Mouse (Mus musculus): ENCODE measurements around the gene Adam15. TPM values are rescaled to one million over a fixed set of nuclear protein-coding genes. Genes with fewer than 3 reads are reported as not detected.

Adam15 gene
- polyA plus RNA-seq, 1 experiment from 2014 or later = 55.2 TPM

- H3K4me1 ChIP-seq (replicated peaks; ENCODE audit: control insufficient read depth, insufficient read depth, low read length) = peaks cover 37% of the 10 kb centered on the region
- no peaks in the 10 kb centered on the region for H3K27me3 ChIP-seq (replicated peaks; ENCODE audit: control insufficient read depth, insufficient read depth, low read length)
- H3K36me3 ChIP-seq (ENCODE audit: control insufficient read depth, insufficient read depth) = no peaks in the 10 kb centered on the region; the same call in 1 of the 2 replicates
- H3K9ac ChIP-seq (replicated peaks; ENCODE audit: low read depth, low read length) = 0 out of 2 replicates have a peak overlapping the region, but pooled peaks have one; percentile 8
- no peak overlapping the region for H3K4me3 ChIP-seq (replicated peaks; ENCODE audit: low read length)
- no peak overlapping the region for H3K4me2 ChIP-seq (ENCODE audit: low read length)
- WGBS = 59% methylated on average over 4 of the region's 4 CpGs
- H3K27ac ChIP-seq (ENCODE audit: low read length) = no peak overlapping the region
- no peaks in the 10 kb centered on the region for H3K9me3 ChIP-seq (ENCODE audit: control insufficient read depth, low read length)
- no peak for ATAC-seq
Observed at GRCm38 (mm10) chr3:89341794-89342193, 8.0 kb downstream of the Adam15 start.

- no peak overlapping the region for H3K27ac ChIP-seq (ENCODE audit: low read length)
- H3K4me1 ChIP-seq (replicated peaks; ENCODE audit: control insufficient read depth, insufficient read depth, low read length) = peaks cover 50% of the 10 kb centered on the region
- H3K9me3 ChIP-seq (ENCODE audit: control insufficient read depth, low read length) = no peaks in the 10 kb centered on the region
- peak overlapping the region; percentile 65 for H3K4me2 ChIP-seq (ENCODE audit: low read length)
- no peaks in the 10 kb centered on the region for H3K27me3 ChIP-seq (replicated peaks; ENCODE audit: control insufficient read depth, insufficient read depth, low read length)
- WGBS = 3% methylated on average over 11 of the region's 11 CpGs
- H3K9ac ChIP-seq (replicated peaks; ENCODE audit: low read depth, low read length) = peak overlapping the region; percentile 54
- peak; percentile 46 for ATAC-seq
- no peaks in the 10 kb centered on the region; the same call in 1 of the 2 replicates for H3K36me3 ChIP-seq (ENCODE audit: control insufficient read depth, insufficient read depth)
- peak overlapping the region; percentile 37 for H3K4me3 ChIP-seq (replicated peaks; ENCODE audit: low read length)
Observed at GRCm38 (mm10) chr3:89340465-89340864, 9.3 kb downstream of the Adam15 start.

GRCm38 (mm10) chr3:89339416-89339815 is 10.4 kb downstream of the Adam15 start:
- Histone ChIP-seq H3K9me3 (ENCODE audit: control insufficient read depth, low read length) (no peaks in the 10 kb centered on the region), H3K4me1 (replicated peaks; ENCODE audit: control insufficient read depth, insufficient read depth, low read length) (peaks cover 50% of the 10 kb centered on the region), H3K4me3 (replicated peaks; ENCODE audit: low read length) (no peak overlapping the region), H3K9ac (replicated peaks; ENCODE audit: low read depth, low read length) (no peak overlapping the region), H3K27me3 (replicated peaks; ENCODE audit: control insufficient read depth, insufficient read depth, low read length) (no peaks in the 10 kb centered on the region), H3K27ac (ENCODE audit: low read length) (no peak overlapping the region), H3K36me3 (ENCODE audit: control insufficient read depth, insufficient read depth) (no peaks in the 10 kb centered on the region), H3K4me2 (ENCODE audit: low read length) (no peak overlapping the region)
- WGBS = 28% methylated on average over 8 of the region's 8 CpGs
- ATAC-seq = no peak

GRCm38 (mm10) chr3:89337721-89338578 is 11.8 kb downstream of the Adam15 start, which contains the start of gene Efna4:
Efna4 (minus strand) TSS chr3:89338028.
- Histone ChIP-seq H3K4me1 (replicated peaks; ENCODE audit: control insufficient read depth, insufficient read depth, low read length) (peaks cover 54% of the 10 kb centered on the region), H3K4me2 (ENCODE audit: low read length) (peak within 1 kb of the TSS; percentile 75), H3K9me3 (ENCODE audit: control insufficient read depth, low read length) (no peaks in the 10 kb centered on the region), H3K4me3 (replicated peaks; ENCODE audit: low read length) (peak within 1 kb of the TSS; percentile 84), H3K9ac (replicated peaks; ENCODE audit: low read depth, low read length) (peak within 1 kb of the TSS; percentile 86), H3K27me3 (replicated peaks; ENCODE audit: control insufficient read depth, insufficient read depth, low read length) (no peaks in the 10 kb centered on the region), H3K27ac (ENCODE audit: low read length) (peak within 1 kb of the TSS; percentile 83), H3K36me3 (ENCODE audit: control insufficient read depth, insufficient read depth) (no peaks in the 10 kb centered on the region)
- peak; percentile 73 for ATAC-seq
- under 1% methylated on average over 44 of the region's 44 CpGs for WGBS

GRCm38 (mm10) chr3:89337062-89337720 is 12.6 kb downstream of the Adam15 start:
- WGBS = under 1% methylated on average over 21 of the region's 21 CpGs
- Histone ChIP-seq H3K36me3 (ENCODE audit: control insufficient read depth, insufficient read depth) (no peaks in the 10 kb centered on the region), H3K9ac (replicated peaks; ENCODE audit: low read depth, low read length) (peak overlapping the region; percentile 86), H3K9me3 (ENCODE audit: control insufficient read depth, low read length) (no peaks in the 10 kb centered on the region), H3K27ac (ENCODE audit: low read length) (peak overlapping the region; percentile 83), H3K4me2 (ENCODE audit: low read length) (peak overlapping the region; percentile 75), H3K27me3 (replicated peaks; ENCODE audit: control insufficient read depth, insufficient read depth, low read length) (no peaks in the 10 kb centered on the region), H3K4me1 (replicated peaks; ENCODE audit: control insufficient read depth, insufficient read depth, low read length) (peaks cover 60% of the 10 kb centered on the region), H3K4me3 (replicated peaks; ENCODE audit: low read length) (peak overlapping the region; percentile 84)
- ATAC-seq = no peak; the same call in 1 of the 2 replicates

- no peak for ATAC-seq
- Histone ChIP-seq H3K4me1 (replicated peaks; ENCODE audit: control insufficient read depth, insufficient read depth, low read length) (peaks cover 56% of the 10 kb centered on the region), H3K27me3 (replicated peaks; ENCODE audit: control insufficient read depth, insufficient read depth, low read length) (no peaks in the 10 kb centered on the region), H3K9me3 (ENCODE audit: control insufficient read depth, low read length) (no peaks in the 10 kb centered on the region), H3K4me3 (replicated peaks; ENCODE audit: low read length) (peak overlapping the region; percentile 84), H3K27ac (ENCODE audit: low read length) (peak overlapping the region; percentile 83), H3K4me2 (ENCODE audit: low read length) (peak overlapping the region; percentile 75), H3K9ac (replicated peaks; ENCODE audit: low read depth, low read length) (peak overlapping the region; percentile 86), H3K36me3 (ENCODE audit: control insufficient read depth, insufficient read depth) (no peaks in the 10 kb centered on the region)
- 3% methylated on average over 6 of the region's 6 CpGs for WGBS
Observed at GRCm38 (mm10) chr3:89336529-89336928, 13.3 kb downstream of the Adam15 start.

GRCm38 (mm10) chr3:89333053-89333452 is 16.7 kb downstream of the Adam15 start:
- Histone ChIP-seq H3K27ac (ENCODE audit: low read length) (0 out of 2 replicates have a peak overlapping the region, but pooled peaks have one; percentile 8), H3K9ac (replicated peaks; ENCODE audit: low read depth, low read length) (peak overlapping the region; percentile 33), H3K27me3 (replicated peaks; ENCODE audit: control insufficient read depth, insufficient read depth, low read length) (no peaks in the 10 kb centered on the region), H3K4me2 (ENCODE audit: low read length) (no peak overlapping the region), H3K36me3 (ENCODE audit: control insufficient read depth, insufficient read depth) (no peaks in the 10 kb centered on the region), H3K9me3 (ENCODE audit: control insufficient read depth, low read length) (no peaks in the 10 kb centered on the region), H3K4me3 (replicated peaks; ENCODE audit: low read length) (no peak overlapping the region), H3K4me1 (replicated peaks; ENCODE audit: control insufficient read depth, insufficient read depth, low read length) (peaks cover 43% of the 10 kb centered on the region)
- no peak for ATAC-seq
- 54% methylated on average over 11 of the region's 11 CpGs for WGBS

GRCm38 (mm10) chr3:89332476-89332875 is 17.3 kb downstream of the Adam15 start:
- no peak overlapping the region for H3K27ac ChIP-seq (ENCODE audit: low read length)
- peaks cover 43% of the 10 kb centered on the region for H3K4me1 ChIP-seq (replicated peaks; ENCODE audit: control insufficient read depth, insufficient read depth, low read length)
- H3K36me3 ChIP-seq (ENCODE audit: control insufficient read depth, insufficient read depth) = no peaks in the 10 kb centered on the region
- H3K4me3 ChIP-seq (replicated peaks; ENCODE audit: low read length) = no peak overlapping the region
- WGBS = 22% methylated on average over 12 of the region's 12 CpGs
- no peaks in the 10 kb centered on the region for H3K27me3 ChIP-seq (replicated peaks; ENCODE audit: control insufficient read depth, insufficient read depth, low read length)
- no peaks in the 10 kb centered on the region for H3K9me3 ChIP-seq (ENCODE audit: control insufficient read depth, low read length)
- no peak overlapping the region for H3K4me2 ChIP-seq (ENCODE audit: low read length)
- no peak overlapping the region for H3K9ac ChIP-seq (replicated peaks; ENCODE audit: low read depth, low read length)
- peak; percentile 10; the same call in 1 of the 2 replicates for ATAC-seq

- H3K4me3 ChIP-seq (replicated peaks; ENCODE audit: low read length) = no peak overlapping the region
- no peak overlapping the region for H3K27ac ChIP-seq (ENCODE audit: low read length)
- no peaks in the 10 kb centered on the region for H3K27me3 ChIP-seq (replicated peaks; ENCODE audit: control insufficient read depth, insufficient read depth, low read length)
- H3K4me2 ChIP-seq (ENCODE audit: low read length) = no peak overlapping the region
- no peaks in the 10 kb centered on the region for H3K36me3 ChIP-seq (ENCODE audit: control insufficient read depth, insufficient read depth)
- no peak overlapping the region for H3K9ac ChIP-seq (replicated peaks; ENCODE audit: low read depth, low read length)
- H3K4me1 ChIP-seq (replicated peaks; ENCODE audit: control insufficient read depth, insufficient read depth, low read length) = peaks cover 39% of the 10 kb centered on the region
- H3K9me3 ChIP-seq (ENCODE audit: control insufficient read depth, low read length) = no peaks in the 10 kb centered on the region
- ATAC-seq = no peak
- 28% methylated on average over 10 of the region's 10 CpGs for WGBS
Observed at GRCm38 (mm10) chr3:89332013-89332412, 17.8 kb downstream of the Adam15 start.
